Mouse (Mus musculus) forebrain, embryonic 12.5 days (tissue): Measurements from ENCODE around the gene Naif1. TPM values are rescaled to one million over a fixed set of nuclear protein-coding genes. Genes with fewer than 3 reads are reported as not detected.
A peak's percentile ranks its signal among the peaks of the same experiment; 100 is the strongest.

Source experiments
- ATAC-seq: fragments of 200-750 bp; cut with Nextera tagmentation; 2 replicates; pipeline ENCODE4 v1.8.0; 2017; ENCODE audit warnings: moderate TSS enrichment; ENCODE audit not compliant: low FRiP score
- H3K27ac ChIP-seq: fragments of 300-500 bp; sonication (generic); 2 replicates; pipeline ENCODE4 v1.5.1; 2016; ENCODE audit warnings: mild to moderate bottlenecking
- H3K27me3 ChIP-seq: fragments of 300-500 bp; sonication (generic); 2 replicates; pipeline ENCODE4 v1.6.1; 2016; ENCODE audit warnings: mild to moderate bottlenecking
- H3K36me3 ChIP-seq: fragments of 300-500 bp; sonication (generic); replicated peaks from 2 replicates; pipeline ENCODE4 v1.6.1; 2016; ENCODE audit warnings: mild to moderate bottlenecking
- H3K4me1 ChIP-seq: fragments of 300-500 bp; sonication (generic); 2 replicates; pipeline ENCODE4 v1.6.1; 2016
- H3K4me2 ChIP-seq: fragments of 300-500 bp; sonication (generic); 2 replicates; pipeline ENCODE4 v1.6.1; 2016; ENCODE audit warnings: mild to moderate bottlenecking, moderate library complexity
- H3K4me3 ChIP-seq: fragments of 300-500 bp; sonication (generic); replicated peaks from 2 replicates; pipeline ENCODE4 v1.5.1; 2016; ENCODE audit warnings: mild to moderate bottlenecking
- H3K9ac ChIP-seq: fragments of 300-500 bp; sonication (generic); 2 replicates; pipeline ENCODE4 v1.6.1; 2016; ENCODE audit warnings: mild to moderate bottlenecking
- H3K9me3 ChIP-seq: fragments of 300-500 bp; sonication (generic); 2 replicates; pipeline ENCODE4 v1.6.1; 2016
- WGBS: fragments of 180-500 bp; shearing (Covaris S2); methylation state at CpG from one replicate; pipeline ENCODE4 v1.1.7; 2016; 5-methylcytosine and 5-hydroxymethylcytosine counted together
- polyA plus RNA-seq: library from polyadenylated mRNA; unstranded; fragments of >200 nt; fragmentation: Nextera tagmentation; extraction: Ambion mirVana; gene quantifications from 2 replicates; pipeline ENCODE4 v1.2.1, GENCODE M21; 2016

The Naif1 gene
- polyA plus RNA-seq, 1 experiment from 2014 or later = 6.1 TPM

GRCm38 (mm10) chr2:32450881-32451844 is 906 bp downstream of the Naif1 start, which contains the start of gene Slc25a25:
Gene Slc25a25, minus strand, starts transcription at chr2:32451445.
- Histone ChIP-seq H3K4me2 (peak within 1 kb of the TSS; percentile 71), H3K27ac (peak within 1 kb of the TSS; percentile 96), H3K4me1 (peaks cover 39% of the 10 kb centered on the region), H3K27me3 (no peaks in the 10 kb centered on the region), H3K36me3 (peaks cover 10% of the 10 kb centered on the region; the same call in 1 of the 2 replicates), H3K9ac (peak within 1 kb of the TSS; percentile 84), H3K9me3 (no peaks in the 10 kb centered on the region), H3K4me3 (peak within 1 kb of the TSS; percentile 85)
- peak; percentile 92 for ATAC-seq
- under 1% methylated on average over 103 of the region's 103 CpGs for WGBS

GRCm38 (mm10) chr2:32451870-32452372 is 1.7 kb downstream of the Naif1 start:
- peak overlapping the region; percentile 96 for H3K27ac ChIP-seq
- 1% methylated on average over 25 of the region's 25 CpGs for WGBS
- peak overlapping the region; percentile 71 for H3K4me2 ChIP-seq
- peaks cover 14% of the 10 kb centered on the region; the same call in 1 of the 2 replicates for H3K36me3 ChIP-seq
- H3K4me3 ChIP-seq = peak overlapping the region; percentile 85
- H3K9me3 ChIP-seq = no peaks in the 10 kb centered on the region
- ATAC-seq = peak; percentile 94
- no peaks in the 10 kb centered on the region for H3K27me3 ChIP-seq
- peaks cover 39% of the 10 kb centered on the region for H3K4me1 ChIP-seq
- H3K9ac ChIP-seq = peak overlapping the region; percentile 84; the same call in 1 of the 2 replicates

GRCm38 (mm10) chr2:32452441-32452971 is 2.2 kb downstream of the Naif1 start:
- no peaks in the 10 kb centered on the region for H3K9me3 ChIP-seq
- peak overlapping the region; percentile 96 for H3K27ac ChIP-seq
- H3K4me1 ChIP-seq = peaks cover 36% of the 10 kb centered on the region
- peaks cover 14% of the 10 kb centered on the region; the same call in 1 of the 2 replicates for H3K36me3 ChIP-seq
- no peak overlapping the region for H3K9ac ChIP-seq
- H3K4me2 ChIP-seq = peak overlapping the region; percentile 71
- 95% methylated on average over 16 of the region's 16 CpGs for WGBS
- peak; percentile 2; the same call in 1 of the 2 replicates for ATAC-seq
- H3K27me3 ChIP-seq = no peaks in the 10 kb centered on the region
- peak overlapping the region; percentile 85 for H3K4me3 ChIP-seq

- H3K9ac ChIP-seq = no peak overlapping the region
- no peaks in the 10 kb centered on the region for H3K27me3 ChIP-seq
- peaks cover 34% of the 10 kb centered on the region for H3K4me1 ChIP-seq
- ATAC-seq = no peak
- H3K27ac ChIP-seq = no peak overlapping the region
- peak overlapping the region; percentile 13; the same call in 1 of the 2 replicates for H3K4me2 ChIP-seq
- H3K36me3 ChIP-seq = peaks cover 14% of the 10 kb centered on the region; the same call in 1 of the 2 replicates
- WGBS = 85% methylated on average over 5 of the region's 5 CpGs
- no peak overlapping the region for H3K4me3 ChIP-seq
- H3K9me3 ChIP-seq = no peaks in the 10 kb centered on the region
These were observed 3.5 kb downstream of the Naif1 start for GRCm38 (mm10) chr2:32453641-32454303.

- H3K36me3 ChIP-seq = peaks cover 14% of the 10 kb centered on the region; the same call in 1 of the 2 replicates
- no peak overlapping the region for H3K4me2 ChIP-seq
- H3K27ac ChIP-seq = no peak overlapping the region
- H3K9me3 ChIP-seq = no peaks in the 10 kb centered on the region
- ATAC-seq = no peak
- no peaks in the 10 kb centered on the region for H3K27me3 ChIP-seq
- peaks cover 31% of the 10 kb centered on the region for H3K4me1 ChIP-seq
- no peak overlapping the region for H3K9ac ChIP-seq
- WGBS = 90% methylated on average over 10 of the region's 10 CpGs
- H3K4me3 ChIP-seq = no peak overlapping the region
These were observed 4.4 kb downstream of the Naif1 start for GRCm38 (mm10) chr2:32454633-32455032.

GRCm38 (mm10) chr2:32455101-32455500 is 4.8 kb downstream of the Naif1 start:
- H3K9me3 ChIP-seq = no peaks in the 10 kb centered on the region
- H3K27ac ChIP-seq = no peak overlapping the region
- H3K4me2 ChIP-seq = no peak overlapping the region
- H3K4me1 ChIP-seq = peaks cover 26% of the 10 kb centered on the region
- no peak overlapping the region for H3K4me3 ChIP-seq
- WGBS = 92% methylated on average over 8 of the region's 8 CpGs
- peaks cover 14% of the 10 kb centered on the region; the same call in 1 of the 2 replicates for H3K36me3 ChIP-seq
- ATAC-seq = no peak
- H3K9ac ChIP-seq = no peak overlapping the region
- H3K27me3 ChIP-seq = no peaks in the 10 kb centered on the region

GRCm38 (mm10) chr2:32458300-32458699 is 8.0 kb downstream of the Naif1 start:
- Histone ChIP-seq H3K27me3 (no peaks in the 10 kb centered on the region), H3K4me3 (no peak overlapping the region), H3K4me2 (no peak overlapping the region), H3K4me1 (peaks cover 7% of the 10 kb centered on the region), H3K9ac (no peak overlapping the region), H3K36me3 (peaks cover 14% of the 10 kb centered on the region; the same call in 1 of the 2 replicates), H3K9me3 (no peaks in the 10 kb centered on the region), H3K27ac (no peak overlapping the region)
- no peak for ATAC-seq
- 83% methylated on average over 2 of the region's 2 CpGs for WGBS

- ATAC-seq = no peak
- no peaks in the 10 kb centered on the region for H3K27me3 ChIP-seq
- WGBS = 95% methylated on average over 2 of the region's 2 CpGs
- no peaks in the 10 kb centered on the region for H3K9me3 ChIP-seq
- H3K36me3 ChIP-seq = peaks cover 14% of the 10 kb centered on the region; the same call in 1 of the 2 replicates
- no peak overlapping the region for H3K4me3 ChIP-seq
- H3K4me2 ChIP-seq = no peak overlapping the region
- H3K4me1 ChIP-seq = no peaks in the 10 kb centered on the region
- no peak overlapping the region for H3K27ac ChIP-seq
- no peak overlapping the region for H3K9ac ChIP-seq
These were observed 9.4 kb downstream of the Naif1 start for GRCm38 (mm10) chr2:32459657-32460056.

GRCm38 (mm10) chr2:32463773-32464172 is 13.5 kb downstream of the Naif1 start:
- no peak for ATAC-seq
- 73% methylated on average over 2 of the region's 2 CpGs for WGBS
- H3K4me1 ChIP-seq = no peaks in the 10 kb centered on the region
- no peak overlapping the region for H3K9ac ChIP-seq
- no peaks in the 10 kb centered on the region for H3K9me3 ChIP-seq
- H3K36me3 ChIP-seq = no peaks in the 10 kb centered on the region
- H3K4me3 ChIP-seq = no peak overlapping the region
- no peaks in the 10 kb centered on the region for H3K27me3 ChIP-seq
- no peak overlapping the region for H3K27ac ChIP-seq
- no peak overlapping the region for H3K4me2 ChIP-seq

- no peak overlapping the region for H3K9ac ChIP-seq
- H3K4me1 ChIP-seq = no peaks in the 10 kb centered on the region
- ATAC-seq = no peak
- H3K27ac ChIP-seq = no peak overlapping the region
- no peak overlapping the region for H3K4me3 ChIP-seq
- no peaks in the 10 kb centered on the region for H3K9me3 ChIP-seq
- no peaks in the 10 kb centered on the region for H3K27me3 ChIP-seq
- WGBS = 81% methylated on average over 6 of the region's 6 CpGs
- no peak overlapping the region for H3K4me2 ChIP-seq
- H3K36me3 ChIP-seq = no peaks in the 10 kb centered on the region
These were observed 14.1 kb downstream of the Naif1 start for GRCm38 (mm10) chr2:32464212-32464891.

GRCm38 (mm10) chr2:32471001-32471680 is 20.9 kb downstream of the Naif1 start:
- no peaks in the 10 kb centered on the region for H3K36me3 ChIP-seq
- no peaks in the 10 kb centered on the region for H3K4me1 ChIP-seq
- no peak overlapping the region for H3K4me3 ChIP-seq
- WGBS = 88% methylated on average over 6 of the region's 6 CpGs
- no peak overlapping the region for H3K27ac ChIP-seq
- H3K27me3 ChIP-seq = no peaks in the 10 kb centered on the region
- H3K9ac ChIP-seq = no peak overlapping the region
- H3K4me2 ChIP-seq = no peak overlapping the region
- ATAC-seq = no peak
- H3K9me3 ChIP-seq = no peaks in the 10 kb centered on the region
